Mouse (Mus musculus): ENCODE data around the gene Serpina1f.

Gene Serpina1f

DNA sequence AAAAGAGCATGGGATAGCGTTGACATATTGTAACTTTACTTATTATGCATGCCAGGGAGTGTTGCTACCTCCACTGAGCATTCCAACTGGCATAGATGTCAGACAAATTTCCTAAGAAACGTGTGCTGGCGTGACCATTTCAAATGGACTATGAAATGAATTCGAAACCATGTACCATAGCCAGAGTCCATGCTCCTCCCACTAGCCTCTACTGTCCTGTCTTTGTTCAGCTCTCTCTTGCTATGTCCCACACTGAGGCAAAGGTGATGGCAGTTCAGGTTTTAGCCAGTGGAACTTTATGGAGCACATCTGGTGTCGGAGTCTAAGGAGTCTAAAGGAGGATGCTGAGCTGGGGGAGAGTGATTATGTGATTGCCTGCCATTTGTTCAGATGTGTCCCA is 35.3 kb downstream of the Serpina1f start:
- DNase-seq: no peak

DNA sequence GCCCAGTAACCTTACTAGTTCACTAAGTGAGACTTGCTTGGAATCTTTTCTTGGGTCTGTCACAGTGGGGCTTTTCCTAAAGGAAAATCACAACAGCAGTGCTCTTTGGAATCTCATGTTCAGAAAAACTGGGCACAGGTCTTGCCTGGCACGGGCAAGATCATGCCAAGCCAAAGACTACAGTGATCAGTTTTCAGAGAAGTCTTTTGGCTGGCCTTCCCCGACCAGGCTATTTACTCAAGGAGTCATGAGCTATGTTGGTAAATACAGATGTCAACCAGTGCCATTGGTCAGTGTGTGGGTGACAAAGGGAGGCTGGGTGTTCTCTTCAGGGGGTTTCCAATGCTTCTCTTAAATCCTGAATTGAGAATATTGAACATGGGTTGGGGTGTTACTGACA is 36.2 kb downstream of the Serpina1f start:
- no peak for DNase-seq

DNA sequence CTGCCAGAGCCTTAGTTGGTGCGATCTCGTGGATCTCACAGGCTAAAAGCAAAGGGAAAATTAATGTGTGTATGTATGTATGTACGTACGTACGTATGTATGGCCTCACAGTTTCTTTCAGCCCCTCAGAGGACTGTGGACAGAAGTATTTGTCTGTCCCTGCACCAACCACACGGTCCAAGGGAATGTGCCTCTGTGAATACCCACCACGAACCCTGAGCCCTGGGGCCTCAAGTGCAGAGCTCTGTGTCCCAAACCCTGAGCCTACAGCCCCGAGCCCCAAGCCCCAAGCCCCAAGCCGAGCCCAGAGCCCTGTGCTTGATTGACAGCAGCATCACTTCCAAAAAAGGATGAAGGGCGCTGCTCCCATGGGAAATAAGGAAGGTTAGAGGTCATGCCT is 37.3 kb downstream of the Serpina1f start:
- no peak for DNase-seq

DNA sequence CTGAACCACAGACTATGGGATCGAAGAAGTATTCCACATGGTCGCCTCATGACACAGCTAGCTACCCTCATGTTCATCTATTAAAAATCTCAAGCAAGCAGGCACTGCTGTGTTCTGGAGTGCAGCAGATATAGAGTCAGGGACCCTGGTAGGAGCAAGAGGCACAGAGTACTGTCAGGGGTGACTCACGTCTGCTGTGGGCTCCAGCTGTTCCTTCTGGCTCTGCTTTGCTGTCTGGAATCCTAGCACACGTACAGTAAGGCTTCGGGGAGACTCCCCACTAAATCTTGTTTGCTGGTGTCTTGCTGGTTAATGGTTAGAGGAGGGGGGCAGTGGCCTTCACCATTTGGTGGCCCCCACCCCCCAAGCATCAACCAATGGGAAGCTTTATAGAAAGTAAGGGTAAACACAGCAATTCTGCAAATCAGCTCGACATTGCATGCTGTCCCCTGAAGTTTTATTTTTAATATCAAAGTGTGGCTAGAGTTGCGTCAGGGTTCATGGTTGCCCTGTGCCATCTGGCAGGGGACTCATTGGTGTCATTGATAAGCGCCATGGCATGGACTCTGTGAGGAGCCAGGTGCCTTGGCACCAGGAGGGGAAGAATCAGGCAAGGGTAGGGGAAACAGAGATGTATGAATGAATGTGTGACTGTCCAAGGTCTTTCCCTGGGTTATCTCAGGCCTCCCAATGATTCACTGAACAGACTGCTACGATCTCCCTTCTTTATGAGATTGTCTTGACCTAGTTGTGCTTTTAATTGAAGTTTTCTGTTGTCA is 38.3 kb downstream of the Serpina1f start, which contains the start of gene Serpina6:
Gene Serpina6 (minus strand): TSS at position 365 of the 779 bp plus-strand sequence.
- DNase-seq: no peak

DNA sequence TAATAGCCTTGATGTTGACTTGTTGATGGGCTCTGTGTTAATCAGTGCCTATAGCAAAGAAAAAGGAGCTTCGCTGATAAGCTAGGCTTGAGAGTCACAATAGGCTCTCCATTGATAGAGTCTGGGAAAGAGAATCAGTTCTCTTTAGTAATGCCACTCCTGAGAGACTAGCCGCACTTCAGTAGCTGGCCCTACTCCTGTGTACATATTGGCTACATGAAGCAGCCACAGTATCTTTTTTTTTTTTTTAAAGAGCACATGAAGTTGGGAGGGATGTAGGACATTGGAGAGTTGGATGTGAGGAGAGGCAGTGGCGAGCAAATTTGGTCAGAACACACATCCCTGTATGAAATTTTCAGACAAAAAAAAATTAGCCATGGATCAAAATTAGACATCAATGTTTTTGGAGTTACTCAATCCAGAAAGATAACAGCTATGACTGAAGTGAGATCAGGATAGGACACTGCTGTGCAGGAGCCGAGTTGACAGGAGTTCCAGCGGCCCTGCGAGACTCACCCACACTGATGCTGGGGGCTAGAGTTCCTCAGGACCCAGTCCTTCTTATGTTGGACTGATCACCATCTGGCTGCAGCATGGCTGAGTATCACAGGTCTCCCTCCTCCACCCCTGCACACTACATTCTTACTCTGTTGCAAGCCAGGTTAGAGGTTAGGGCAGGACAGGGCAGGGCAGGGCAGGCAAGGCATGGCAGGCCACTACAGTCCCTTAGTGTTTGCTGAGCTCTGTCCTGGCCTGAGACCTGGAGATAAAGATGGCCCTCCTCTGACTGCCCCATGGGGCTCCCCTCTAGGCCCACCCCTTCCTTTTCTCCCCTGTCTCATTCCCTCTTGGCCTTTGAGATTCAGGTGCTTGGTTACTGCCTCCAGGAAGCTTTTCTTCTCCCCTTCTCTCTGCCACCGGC is 39.9 kb downstream of the Serpina1f start:
- DNase-seq: no peak

DNA sequence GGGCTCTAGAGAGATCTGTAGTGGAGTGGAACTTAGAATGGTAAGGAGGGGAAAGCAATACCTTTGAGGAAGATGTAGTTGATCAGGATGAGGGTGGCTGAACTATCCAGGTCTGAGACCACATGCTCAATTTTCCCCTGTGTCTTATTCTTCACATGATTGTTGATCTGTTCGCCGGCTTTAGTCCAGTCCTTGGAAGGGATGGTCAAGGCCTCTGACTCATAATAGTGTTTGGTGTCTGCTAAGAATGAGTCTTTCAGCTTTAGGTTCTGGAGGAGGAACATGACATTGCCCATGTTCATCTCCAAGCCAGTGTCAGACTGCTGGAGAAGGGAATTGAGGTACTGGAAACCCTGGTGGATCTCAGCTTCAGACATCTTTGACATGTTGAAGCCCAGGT is 41.5 kb downstream of the Serpina1f start:
- no peak for DNase-seq

DNA sequence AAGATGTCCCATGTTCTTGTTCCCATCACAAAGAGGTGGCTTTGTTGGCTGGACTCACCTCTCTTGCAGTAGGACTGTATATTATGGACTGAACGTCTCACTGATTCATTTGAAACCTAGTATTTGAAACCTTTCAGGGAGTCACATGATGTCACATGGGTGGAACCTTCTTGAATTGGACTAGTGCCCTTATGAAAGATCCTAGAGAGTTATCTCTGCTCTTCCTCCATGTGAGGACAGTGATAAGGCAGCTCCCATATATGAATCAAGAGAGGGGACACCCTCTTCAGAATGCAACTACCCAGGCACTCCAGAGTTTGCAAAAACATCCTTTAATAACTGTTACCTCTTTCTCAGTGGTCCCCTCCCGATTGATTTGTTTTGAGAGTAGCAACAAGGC is 49.0 kb downstream of the Serpina1f start:
- no peak for DNase-seq

- DNase-seq: no peak
Observed at GRCm38 (mm10) chr12:103644601-103645000, 50.7 kb downstream of the Serpina1f start.

DNA sequence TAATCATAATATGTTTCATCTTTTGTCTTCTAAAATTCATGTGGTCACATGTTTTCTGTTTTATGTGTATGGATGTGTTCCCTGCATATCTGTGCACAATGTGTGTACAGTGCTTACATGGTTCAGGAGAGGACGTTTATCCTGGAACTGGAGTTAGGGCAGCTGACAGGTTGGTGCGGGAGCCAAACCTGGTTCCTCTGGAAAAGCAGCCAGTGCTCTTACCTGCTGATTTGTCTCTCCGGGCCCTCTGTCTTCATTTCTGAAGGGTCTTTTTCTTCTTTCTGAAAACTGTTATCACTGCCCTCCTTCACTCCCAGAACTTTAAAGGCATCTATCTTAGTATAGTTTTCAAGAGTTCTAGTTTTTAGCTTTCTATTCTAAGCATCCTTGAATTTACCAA is 51.5 kb downstream of the Serpina1f start:
- no peak for DNase-seq

DNA sequence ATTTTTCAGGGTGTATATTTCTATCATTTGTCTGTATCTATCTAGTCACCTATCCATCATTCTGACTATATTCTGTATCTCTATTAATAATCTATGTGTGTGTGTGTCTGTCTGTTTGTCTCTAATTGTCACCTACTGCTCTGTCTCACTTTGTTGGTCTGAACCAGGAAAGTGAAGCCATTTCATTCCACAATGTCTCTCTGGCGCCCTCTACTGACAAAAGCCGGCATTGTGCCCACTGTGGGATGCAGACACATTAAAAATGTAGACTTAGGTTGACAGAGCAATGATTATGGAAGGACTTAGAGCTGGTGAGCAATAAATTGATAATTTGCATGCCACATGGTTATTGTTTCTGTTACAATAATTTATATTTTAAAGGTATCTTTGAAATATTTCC is 52.0 kb downstream of the Serpina1f start:
- DNase-seq: peak; percentile 72 to 81
